Mouse (Mus musculus): ENCODE data around the gene Elmo3.

DNA sequence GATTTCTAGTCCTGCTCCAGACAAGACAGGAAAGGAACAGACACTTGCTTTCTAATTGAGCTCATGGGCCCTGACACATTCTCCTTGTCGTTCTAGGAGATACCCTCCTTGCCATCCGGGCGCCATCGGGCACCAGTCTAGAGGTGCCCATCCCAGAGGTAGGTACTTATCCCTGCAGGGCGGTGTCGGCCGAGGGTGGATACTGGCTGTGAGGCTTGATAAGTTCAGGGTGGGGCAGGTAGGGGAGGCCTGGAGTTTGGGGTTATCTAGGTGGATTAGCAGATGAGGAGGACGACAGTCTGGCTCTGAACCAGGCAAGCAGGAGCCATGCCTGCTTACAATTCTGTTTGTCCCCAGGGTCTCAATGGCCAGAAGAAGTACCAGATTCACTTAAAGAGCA lies 5.4 kb upstream of the Elmo3 start:
- TF ChIP-seq NRF1 (IDR thresholded peaks at IDR 0.05; ENCODE audit: low read depth, low read length) (no peak), KAT2A (IDR thresholded peaks at IDR 0.05; ENCODE audit: insufficient replicate concordance, low read length) (no peak), POLR2A (IDR thresholded peaks at IDR 0.05; ENCODE audit: low read depth, low read length) (no peak), JUND (conservative IDR thresholded peaks at IDR 0.05; ENCODE audit: low read depth, low read length) (no peak), CTCF (conservative IDR thresholded peaks at IDR 0.05 in 1 of 2, IDR thresholded peaks at IDR 0.05 in 1 of 2; ENCODE audit: low read depth in 2 of 2, low read length in 2 of 2) (no peak)

All from CH12.LX (cell line).